Mouse (Mus musculus): ENCODE results near the gene Nptxr. TPM values are rescaled to one million over a fixed set of nuclear protein-coding genes. Genes with fewer than 3 reads are reported as not detected.

Nptxr gene
- 100 to 1,000 TPM; 454 to 474 TPM for total RNA-seq (2021)

GRCm38 (mm10) chr15:79804352-79805071 is at the start of gene Nptxr:
Gene Nptxr, minus strand, starts transcription at chr15:79804766.
- DNase-seq (ENCODE audit: extremely low spot score in 1 of 2, low spot score in 2 of 2) = peak in 1 of 2 experiments; percentile 80

DNA sequence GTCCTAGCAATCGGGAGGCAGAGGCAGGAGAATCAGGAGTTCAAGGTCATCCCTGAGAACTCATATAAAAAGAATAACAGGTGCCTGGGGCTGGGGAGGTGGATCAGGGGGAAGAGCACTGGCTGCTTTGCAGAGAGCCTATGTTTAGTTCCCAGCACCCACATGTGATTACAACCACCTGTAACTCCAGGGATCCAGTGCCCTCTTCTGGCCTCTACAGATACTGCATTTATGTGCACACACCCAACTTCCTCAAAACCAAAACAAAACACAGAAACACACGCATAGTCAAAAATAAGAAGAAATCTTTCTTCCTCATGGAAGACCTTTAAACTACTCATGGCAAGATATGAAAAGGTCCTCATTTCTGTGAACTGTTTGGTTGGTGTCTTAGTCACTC is 45.6 kb upstream of the Nptxr start:
- intact Hi-C loops (cut with DNase I) = no loop called here
- no peak for DNase-seq (ENCODE audit: extremely low spot score in 1 of 2, low spot score in 2 of 2)

More at GRCm38 (mm10) chr15:79804352-79805071, at the start of gene Nptxr:
- intact Hi-C loops (cut with DNase I) = loop anchor here (1.0 to 5.0 kb wide), 2 partner anchors 19 to 47 kb away; no protein-coding TSS in a partner anchor

GRCm38 (mm10) chr15:79847100-79847499 is 42.5 kb upstream of the Nptxr start:
- peak in 1 of 2 experiments; percentile 56 for DNase-seq (ENCODE audit: extremely low spot score in 1 of 2, low spot score in 2 of 2)
- intact Hi-C loops (cut with DNase I) = no loop called here

DNA sequence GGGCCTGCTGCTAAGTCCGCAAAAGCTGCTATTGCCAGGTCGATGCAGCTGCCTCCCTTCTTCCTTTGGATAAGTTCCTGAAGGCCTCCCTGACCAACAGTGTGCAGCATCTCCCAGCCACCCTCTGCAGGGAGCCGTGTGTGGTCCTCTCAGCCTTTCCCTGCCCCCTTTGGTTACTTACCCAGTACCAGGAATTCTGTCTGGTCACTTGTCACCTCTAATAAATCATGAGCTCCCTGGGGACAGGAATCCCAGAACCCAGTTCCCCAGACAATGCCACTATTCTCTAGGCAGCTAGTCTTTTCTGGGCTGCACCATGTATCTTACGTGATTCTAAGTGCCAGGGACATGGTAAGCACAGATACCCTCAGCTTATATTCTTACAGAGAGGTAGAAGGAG is 41.4 kb upstream of the Nptxr start:
- DNase-seq (ENCODE audit: extremely low spot score in 1 of 2, low spot score in 2 of 2) = no peak
- intact Hi-C loops (cut with DNase I) = no loop called here

GRCm38 (mm10) chr15:79842985-79843384 is 38.4 kb upstream of the Nptxr start:
- intact Hi-C loops (cut with DNase I) = no loop called here

DNA sequence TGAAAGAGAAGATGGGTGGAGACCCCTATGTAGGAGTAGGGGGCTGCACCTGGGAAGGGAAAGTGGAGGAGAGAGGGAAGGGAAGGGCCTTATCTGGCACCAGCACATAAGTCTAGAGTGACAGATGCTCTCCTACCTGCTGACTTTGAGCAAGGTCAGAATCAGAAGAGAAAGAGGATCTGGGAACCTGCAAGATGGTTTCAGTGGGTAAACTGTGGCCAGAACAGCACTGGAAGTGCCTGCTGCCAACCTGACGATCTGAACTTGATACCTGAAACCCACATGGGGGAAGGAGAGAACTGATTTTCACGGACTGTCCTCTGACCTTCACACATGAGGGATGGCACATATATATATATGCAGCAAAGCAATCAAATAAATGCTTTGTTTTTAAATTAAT is 35.7 kb upstream of the Nptxr start:
- DNase-seq (ENCODE audit: extremely low spot score in 1 of 2, low spot score in 2 of 2) = no peak
- intact Hi-C loops (cut with DNase I) = no loop called here

More at GRCm38 (mm10) chr15:79842985-79843384, 38.4 kb upstream of the Nptxr start:
- no peak for DNase-seq (ENCODE audit: extremely low spot score in 1 of 2, low spot score in 2 of 2)

DNA sequence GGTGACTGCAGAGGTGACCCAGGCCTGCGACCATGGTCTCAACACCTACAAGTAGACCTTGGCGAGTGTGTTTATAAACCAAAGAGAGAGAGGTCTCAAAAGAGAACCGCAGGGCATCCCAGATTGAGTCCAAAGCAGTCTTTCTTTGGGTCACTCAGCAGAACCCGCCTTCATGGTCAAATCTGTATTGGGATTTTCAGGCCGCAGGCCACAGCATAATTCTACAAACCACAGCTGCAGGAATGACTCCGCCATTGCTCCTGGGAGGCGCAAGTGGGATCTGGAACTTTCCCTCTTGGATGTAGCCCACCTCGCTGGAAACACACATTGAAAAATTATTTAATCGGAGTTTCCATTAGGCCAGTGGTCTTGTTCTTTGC is 30.3 kb upstream of the Nptxr start:
- intact Hi-C loops (cut with DNase I) = loop anchor here (10.0 kb wide), 1 partner anchor 240 kb away; no protein-coding TSS in a partner anchor
- no peak for DNase-seq (ENCODE audit: extremely low spot score in 1 of 2, low spot score in 2 of 2)

GRCm38 (mm10) chr15:79834130-79834880 is 29.7 kb upstream of the Nptxr start, which contains the start of the genes Npcd and Cbx6:
Gene Npcd, minus strand, starts transcription at chr15:79834237.
Gene Cbx6, minus strand, starts transcription at chr15:79834688.
- intact Hi-C loops (cut with DNase I) = loop anchor here (10.0 kb wide), 1 partner anchor 240 kb away; no protein-coding TSS in a partner anchor
- DNase-seq (ENCODE audit: extremely low spot score in 1 of 2, low spot score in 2 of 2) = peak; percentile 96 to 99

DNA sequence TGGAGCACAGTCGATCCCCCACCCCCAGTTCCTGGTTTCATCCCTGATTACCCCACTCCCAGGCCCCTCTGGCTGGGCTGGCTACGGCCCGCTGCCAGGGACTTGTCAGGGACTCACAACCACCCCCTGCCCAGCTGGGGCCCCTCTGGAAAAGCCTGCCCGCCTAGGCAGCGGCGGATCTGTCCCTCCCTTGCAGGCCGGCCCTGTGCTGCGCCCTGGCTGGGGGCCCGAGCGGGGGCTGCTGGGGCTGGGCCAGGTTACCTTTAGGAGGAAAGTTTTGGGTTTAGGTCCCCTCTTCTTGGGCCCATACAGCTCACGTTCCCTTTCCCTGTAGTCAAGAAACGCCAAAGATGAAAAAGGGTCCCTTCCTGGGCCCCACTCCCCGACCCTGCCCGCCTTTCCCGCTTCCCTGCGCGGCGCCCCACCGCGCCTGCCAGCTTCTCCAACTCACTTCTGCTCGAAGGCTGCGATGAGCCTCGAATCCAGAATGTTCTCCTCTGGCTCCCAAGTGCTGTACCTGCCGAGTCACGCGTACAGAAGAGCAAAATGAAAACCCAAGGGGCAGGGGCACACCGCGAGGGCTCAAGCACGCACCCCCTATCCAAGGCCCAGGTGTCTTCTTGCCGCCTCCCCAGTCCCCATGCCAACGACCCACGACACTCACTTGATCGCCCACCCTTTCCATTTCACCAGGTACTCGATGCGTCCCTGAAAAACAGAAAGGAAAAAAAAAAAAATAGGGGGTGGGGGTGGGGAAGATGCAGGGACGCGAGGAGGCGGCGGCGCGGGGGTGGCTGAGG is 28.9 kb upstream of the Nptxr start:
- intact Hi-C loops (cut with DNase I) = loop anchor here (2.0 to 10.0 kb wide), 2 partner anchors 49 to 241 kb away; no protein-coding TSS in a partner anchor
- peak in 1 of 2 experiments; percentile 74 for DNase-seq (ENCODE audit: extremely low spot score in 1 of 2, low spot score in 2 of 2)

DNA sequence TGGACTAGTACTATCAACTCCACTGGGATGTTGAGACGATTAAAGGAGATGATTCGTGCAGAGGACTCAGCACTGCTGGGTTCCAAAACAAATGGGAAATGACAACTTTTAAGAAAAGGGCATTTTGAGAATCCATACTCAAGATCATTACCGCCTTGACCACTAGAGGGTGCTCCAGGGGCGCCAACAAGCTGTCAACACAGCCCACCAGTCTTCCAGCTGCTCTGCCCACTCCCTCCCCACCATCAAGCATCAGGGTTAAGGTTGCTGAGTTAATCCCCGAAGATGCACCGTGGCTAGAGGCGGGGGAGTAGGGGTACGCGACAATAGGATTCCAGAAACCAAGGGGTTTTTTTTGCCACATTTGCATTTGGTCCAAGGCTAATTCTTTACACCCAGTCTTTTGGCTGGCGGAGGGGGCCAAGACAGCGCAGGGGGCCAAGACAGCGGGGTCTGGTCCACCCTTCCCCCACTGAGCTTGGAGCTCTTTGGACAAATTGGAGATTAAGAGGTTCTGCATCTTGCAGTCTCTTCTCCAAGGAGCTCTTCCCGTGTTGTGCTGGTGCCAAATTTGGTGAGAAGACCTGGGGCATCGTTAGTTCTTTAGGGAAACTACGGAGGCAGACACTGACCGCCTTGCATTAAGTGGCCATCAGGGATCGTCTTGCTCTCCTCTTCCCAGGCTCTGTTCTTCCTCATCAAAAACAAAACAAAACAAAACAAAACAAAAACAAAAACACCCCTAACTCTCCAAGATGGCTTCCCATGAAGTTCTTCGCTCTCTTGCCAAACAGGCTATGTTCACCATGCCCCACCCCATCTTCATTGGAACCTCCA is 27.7 kb upstream of the Nptxr start:
- DNase-seq (ENCODE audit: extremely low spot score in 1 of 2, low spot score in 2 of 2) = peak; percentile 77 to 86
- intact Hi-C loops (cut with DNase I) = loop anchor here (2.0 to 10.0 kb wide), 2 partner anchors 51 to 243 kb away; no protein-coding TSS in a partner anchor

- intact Hi-C loops (cut with DNase I) = loop anchor here (10.0 kb wide), 1 partner anchor 244 kb away; no protein-coding TSS in a partner anchor
- DNase-seq (ENCODE audit: extremely low spot score in 1 of 2, low spot score in 2 of 2) = peak; percentile 79 to 84
Measured at GRCm38 (mm10) chr15:79830388-79830787, 25.8 kb upstream of the Nptxr start.

- intact Hi-C loops (cut with DNase I) = loop anchor here (5.0 kb wide), 1 partner anchor 77 kb away; no protein-coding TSS in a partner anchor
- no peak for DNase-seq (ENCODE audit: extremely low spot score in 1 of 2, low spot score in 2 of 2)
Measured at GRCm38 (mm10) chr15:79829431-79829830, 24.9 kb upstream of the Nptxr start.

DNA sequence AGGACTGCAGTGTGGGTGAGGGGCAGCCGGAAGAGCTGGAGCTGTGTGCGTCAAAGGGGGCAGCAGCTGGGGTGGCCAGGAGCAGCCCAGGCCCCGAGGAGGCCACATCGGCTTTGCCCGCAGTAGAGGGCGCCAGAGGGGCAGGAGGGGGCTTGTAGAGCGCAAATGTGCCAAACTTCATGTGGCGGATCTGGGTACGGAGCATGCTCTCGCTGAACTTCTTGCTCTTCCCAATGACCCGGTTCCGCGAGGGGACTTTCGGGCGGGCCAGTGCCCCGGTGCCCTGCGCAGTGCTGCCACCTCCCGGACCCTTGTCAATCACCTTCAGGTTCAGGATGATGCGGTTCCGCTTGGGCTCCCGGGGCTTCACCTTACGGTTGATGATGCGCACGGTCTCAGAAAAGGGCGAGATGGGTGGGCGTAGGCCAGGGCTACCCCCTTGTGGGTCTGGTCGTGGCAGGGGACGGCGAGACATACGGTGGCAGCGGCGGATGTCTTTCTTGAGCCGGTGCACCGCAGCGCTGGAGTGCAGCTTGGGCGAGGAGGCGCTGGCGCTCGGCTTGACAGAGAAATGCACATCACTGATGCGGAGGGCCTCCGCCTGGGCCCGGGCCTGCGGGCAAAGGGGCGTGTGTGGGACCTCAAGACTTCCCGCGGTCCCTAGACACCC is 23.9 kb upstream of the Nptxr start:
- intact Hi-C loops (cut with DNase I) = loop anchor here (5.0 kb wide), 1 partner anchor 76 kb away; no protein-coding TSS in a partner anchor
- peak in 1 of 2 experiments; percentile 77 for DNase-seq (ENCODE audit: extremely low spot score in 1 of 2, low spot score in 2 of 2)

DNA sequence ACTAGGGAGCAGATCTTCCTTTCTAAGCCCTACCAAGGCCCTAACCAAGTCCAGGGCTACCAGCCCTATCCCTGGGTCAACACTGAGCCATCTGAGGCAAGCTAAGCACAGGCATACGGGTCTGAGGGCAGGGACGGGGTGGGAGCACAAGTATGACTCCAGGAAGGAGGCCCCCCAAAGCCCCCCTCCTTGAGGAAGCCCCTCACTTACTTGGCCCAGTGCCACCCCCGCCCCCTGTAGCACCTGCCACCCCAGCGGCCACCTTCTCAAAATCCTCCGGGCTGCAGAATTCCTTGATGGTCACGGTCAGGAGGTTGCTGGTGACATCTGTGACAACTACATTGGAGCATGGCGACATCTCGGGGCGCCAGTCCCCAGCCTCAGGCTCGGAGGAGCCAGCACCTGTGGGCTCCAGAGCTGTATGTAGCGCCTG is 23.2 kb upstream of the Nptxr start:
- intact Hi-C loops (cut with DNase I) = loop anchor here (5.0 kb wide), 1 partner anchor 75 kb away; no protein-coding TSS in a partner anchor

GRCm38 (mm10) chr15:79827061-79827777 is 22.7 kb upstream of the Nptxr start:
- DNase-seq (ENCODE audit: extremely low spot score in 1 of 2, low spot score in 2 of 2) = peak in 1 of 2 experiments; percentile 47
- intact Hi-C loops (cut with DNase I) = loop anchor here (5.0 kb wide), 1 partner anchor 75 kb away; no protein-coding TSS in a partner anchor

More for the DNA sequence above, 23.2 kb upstream of the Nptxr start:
- DNase-seq (ENCODE audit: extremely low spot score in 1 of 2, low spot score in 2 of 2) = peak in 1 of 2 experiments; percentile 55

- intact Hi-C loops (cut with DNase I) = loop anchor here (5.0 kb wide), 1 partner anchor 74 kb away; no protein-coding TSS in a partner anchor
- DNase-seq (ENCODE audit: extremely low spot score in 1 of 2, low spot score in 2 of 2) = peak in 1 of 2 experiments; percentile 31
Measured at GRCm38 (mm10) chr15:79826221-79826935, 21.8 kb upstream of the Nptxr start.

Measured in left cerebral cortex, postnatal 10 days (tissue).